Mouse (Mus musculus) ES-E14 (cell line): ENCODE measurements around the gene Tnfrsf1a. TPM values are rescaled to one million over a fixed set of nuclear protein-coding genes. Genes with fewer than 3 reads are reported as not detected.

Experiments used
- DNase-seq: peaks from one replicate; pipeline ENCODE4 v3.0.0-alpha.2; 2013; ENCODE audit warnings: low read depth, low spot score
- H3K27ac ChIP-seq: 2 replicates; pipeline ENCODE4 v1.5.1; 2012; ENCODE audit warnings: low read depth, mild to moderate bottlenecking, low read length, moderate library complexity, mixed read lengths; ENCODE audit not compliant: poor library complexity, insufficient read depth, severe bottlenecking
- H3K36me3 ChIP-seq: 2 replicates; pipeline ENCODE4 v1.6.1; 2012; ENCODE audit warnings: mild to moderate bottlenecking, low read length, moderate library complexity, mixed read lengths; ENCODE audit not compliant: control insufficient read depth, poor library complexity, insufficient read depth, severe bottlenecking
- H3K4me1 ChIP-seq, 2 experiments: fragments of 150-350 bp in 1 of 2; sonication (generic) in 1 of 2; 2 replicates each; pipeline ENCODE4 v1.6.1; 2012; ENCODE audit warnings: low read length in 2 of 2, mild to moderate bottlenecking in 1 of 2, mixed read lengths in 1 of 2; ENCODE audit not compliant: control insufficient read depth in 2 of 2, insufficient read depth in 2 of 2, poor library complexity in 1 of 2
- H3K4me3 ChIP-seq, 2 experiments: fragments of 150-350 bp in 1 of 2; sonication (generic) in 1 of 2; 2 replicates each; pipeline ENCODE4 v1.5.1; 2012; ENCODE audit warnings: low read length in 2 of 2, low read depth in 1 of 2, mild to moderate bottlenecking in 1 of 2, mixed read lengths in 1 of 2; ENCODE audit not compliant: insufficient read depth in 1 of 2, poor library complexity in 1 of 2, severe bottlenecking in 1 of 2
- H3K9ac ChIP-seq: 2 replicates; pipeline ENCODE4 v1.6.1; 2012; ENCODE audit warnings: low read depth, mild to moderate bottlenecking, low read length, mixed read lengths; ENCODE audit not compliant: poor library complexity, insufficient read depth, severe bottlenecking
- H3K9me3 ChIP-seq: fragments of 150-350 bp; sonication (generic); 2 replicates; pipeline ENCODE4 v1.6.1; 2012; ENCODE audit warnings: low read depth, mild to moderate bottlenecking, low read length; ENCODE audit not compliant: control insufficient read depth, insufficient read depth
- CHD2 ChIP-seq: IDR thresholded peaks from 2 replicates; pipeline ENCODE4 v1.6.1; 2014; ENCODE audit warnings: mild to moderate bottlenecking, low read depth, low read length, inconsistent platforms
- HCFC1 ChIP-seq: IDR thresholded peaks from 2 replicates; pipeline ENCODE4 v1.6.1; 2012; ENCODE audit warnings: low read length, inconsistent platforms, borderline replicate concordance; ENCODE audit not compliant: insufficient read depth
- MAFK ChIP-seq: IDR thresholded peaks from 2 replicates; pipeline ENCODE4 v1.6.1; 2014; ENCODE audit warnings: mild to moderate bottlenecking, low read depth, low read length, inconsistent platforms; ENCODE audit not compliant: insufficient read depth
- ZC3H11A ChIP-seq: IDR thresholded peaks from 2 replicates; pipeline ENCODE4 v1.6.1; 2012; ENCODE audit warnings: low read depth, mild to moderate bottlenecking, inconsistent platforms, low read length, borderline replicate concordance
- ZNF384 ChIP-seq: IDR thresholded peaks from 2 replicates; pipeline ENCODE4 v1.6.1; 2012; ENCODE audit warnings: low read depth, low read length, inconsistent platforms
- in situ Hi-C, 2 experiments: fragments of 600-800 bp; cut with MboI; formaldehyde crosslinking; loops; one replicate each; pipeline ENCODE4 v1.15.1; 2025; ENCODE audit warnings: low sequenced_read_pairs in 2 of 2, inconsistent platforms in 1 of 2; ENCODE audit not compliant: unreplicated experiment in 2 of 2
- total RNA-seq: library from RNA; depleted of rRNA; stranded (reverse); fragments of 300-350 nt; gene quantifications from 2 replicates; pipeline ENCODE4 v1.2.3, GENCODE M21; 2012

The Tnfrsf1a gene
- total RNA-seq, 1 experiment, result 7.7 TPM

- Histone ChIP-seq H3K9ac (no peak overlapping the region), H3K27ac (no peak overlapping the region), H3K36me3 (no peaks in the 10 kb centered on the region), H3K4me1 (peaks cover 0 to 27% of the 10 kb centered on the region in 2 experiments; a peak in 2 of 4 replicates), H3K4me3 (no peak overlapping the region), H3K9me3 (no peaks in the 10 kb centered on the region)
- in situ Hi-C loops, result no loop called here
- TF ChIP-seq CHD2 (no peak), MAFK (no peak), HCFC1 (no peak), ZC3H11A (no peak), ZNF384 (no peak)
- no peak for DNase-seq
Measured at GRCm38 (mm10) chr6:125317077-125317476, 32.1 kb upstream of the Tnfrsf1a start.

- no peak overlapping the region for H3K27ac ChIP-seq
- in situ Hi-C loops, result no loop called here
- TF ChIP-seq ZNF384, result no peak
- no peak for TF ChIP-seq ZC3H11A
- no peak for TF ChIP-seq HCFC1
- TF ChIP-seq CHD2, result no peak
- no peak for TF ChIP-seq MAFK
- no peaks in the 10 kb centered on the region for H3K36me3 ChIP-seq
- no peaks in the 10 kb centered on the region for H3K9me3 ChIP-seq
- H3K9ac ChIP-seq, result no peak overlapping the region
- H3K4me3 ChIP-seq, result no peak overlapping the region
- H3K4me1 ChIP-seq, result peaks cover 0 to 23% of the 10 kb centered on the region in 2 experiments; a peak in 2 of 4 replicates
- DNase-seq, result no peak
Measured at GRCm38 (mm10) chr6:125318981-125319918, 29.9 kb upstream of the Tnfrsf1a start.

DNA sequence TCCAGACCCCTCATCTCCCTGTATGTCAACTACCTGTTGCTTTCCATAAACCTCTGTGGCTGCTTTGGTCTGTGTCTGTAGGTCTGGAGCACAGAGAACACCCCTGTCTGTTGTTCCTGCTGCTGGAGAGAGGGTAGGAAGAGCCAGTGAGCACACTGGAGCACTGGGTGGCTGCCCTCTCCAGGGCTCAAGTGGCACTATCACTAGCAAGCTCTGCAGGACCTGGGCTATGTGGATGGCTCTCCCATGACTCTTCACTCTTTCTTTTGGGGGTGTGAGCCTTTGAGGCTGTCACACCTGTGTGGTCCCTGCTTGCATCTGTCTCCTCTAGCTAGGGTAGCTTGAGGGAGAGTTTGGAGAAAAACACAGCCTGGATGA lies 29.3 kb upstream of the Tnfrsf1a start:
- H3K9ac ChIP-seq, result no peak overlapping the region
- TF ChIP-seq MAFK (no peak), ZC3H11A (no peak), HCFC1 (no peak), CHD2 (no peak), ZNF384 (no peak)
- H3K27ac ChIP-seq, result no peak overlapping the region
- no peaks in the 10 kb centered on the region for H3K36me3 ChIP-seq
- in situ Hi-C loops, result no loop called here
- no peaks in the 10 kb centered on the region for H3K9me3 ChIP-seq
- no peak for DNase-seq
- peaks cover 0 to 19% of the 10 kb centered on the region in 2 experiments; a peak in 2 of 4 replicates for H3K4me1 ChIP-seq
- no peak overlapping the region for H3K4me3 ChIP-seq

- no peak for DNase-seq
- H3K9ac ChIP-seq, result no peak within 1 kb of the TSS
- H3K27ac ChIP-seq, result no peak within 1 kb of the TSS
- no peaks in the 10 kb centered on the region for H3K36me3 ChIP-seq
- in situ Hi-C loops, result no loop called here
- no peaks in the 10 kb centered on the region for H3K9me3 ChIP-seq
- no peak for TF ChIP-seq MAFK
- no peak for TF ChIP-seq CHD2
- TF ChIP-seq ZC3H11A, result no peak
- TF ChIP-seq ZNF384, result no peak
- TF ChIP-seq HCFC1, result no peak
- H3K4me1 ChIP-seq, result peaks cover 0 to 18% of the 10 kb centered on the region in 2 experiments; a peak in 2 of 4 replicates
- peak within 1 kb of the TSS; percentile 11 to 38; a peak in 3 of 4 replicates for H3K4me3 ChIP-seq
Measured at GRCm38 (mm10) chr6:125320323-125320722, 28.8 kb upstream of the Tnfrsf1a start, which contains the start of gene Scnn1a. TSS of gene Scnn1a (plus strand) at chr6:125320659.
